Mouse (Mus musculus): Measurements from ENCODE around the gene Tbck. TPM values are rescaled to one million over a fixed set of nuclear protein-coding genes. Genes with fewer than 3 reads are reported as not detected.

The Tbck gene
- polyA plus RNA-seq (2012; ENCODE audit: insufficient read depth, insufficient read length, missing spikeins): 9.2 and 9.6 TPM in 2 replicates

DNA sequence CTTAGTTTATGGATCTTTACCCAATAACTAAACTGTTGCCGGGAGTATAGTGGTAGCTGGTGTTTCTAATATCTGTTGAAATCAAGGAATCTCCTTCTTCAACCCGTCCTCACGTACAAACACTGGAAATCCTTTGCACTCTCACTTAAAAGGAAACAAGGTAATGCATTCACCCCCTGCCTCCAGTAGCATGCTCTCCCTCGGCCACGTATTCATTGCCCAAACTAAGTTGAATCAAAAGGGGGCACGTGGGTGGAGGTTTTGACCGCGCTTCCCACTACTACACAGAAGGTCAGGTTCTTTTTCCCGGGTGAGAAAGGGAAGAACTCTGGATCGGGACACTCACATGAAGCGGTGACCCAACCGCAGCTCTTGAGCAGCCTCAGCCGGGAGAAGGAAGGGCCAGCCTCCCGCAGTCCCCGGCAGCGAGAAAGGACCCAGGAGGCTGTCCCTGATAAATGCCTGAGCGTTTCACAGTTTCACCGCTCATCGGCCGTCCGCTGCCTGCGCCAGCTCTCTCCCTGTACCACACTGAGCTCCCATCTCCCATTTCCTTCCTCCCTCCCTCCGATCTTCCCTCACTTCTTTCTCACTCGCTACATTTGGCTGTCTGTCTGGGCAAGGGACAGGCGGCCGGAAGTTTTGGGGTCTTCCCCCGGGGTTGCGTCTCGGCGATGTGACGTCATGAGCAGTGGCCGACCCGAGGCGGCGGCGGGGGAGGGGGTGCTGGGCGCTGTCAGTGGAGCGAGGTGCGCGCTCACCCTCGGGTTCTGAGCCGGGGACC, at the start of gene Tbck:
Gene Tbck (plus strand): TSS at position 698 of the 784 bp plus-strand sequence.
- H3K27ac ChIP-seq (replicated peaks; ENCODE audit: low read depth, low read length): peak within 1 kb of the TSS; percentile 99
- peak within 1 kb of the TSS; percentile 83 for H3K4me3 ChIP-seq (ENCODE audit: insufficient read depth, low read depth, low read length)
- peaks cover 5% of the 10 kb centered on the region for H3K4me1 ChIP-seq (ENCODE audit: control insufficient read depth, insufficient read depth, insufficient read length, low read length)

DNA sequence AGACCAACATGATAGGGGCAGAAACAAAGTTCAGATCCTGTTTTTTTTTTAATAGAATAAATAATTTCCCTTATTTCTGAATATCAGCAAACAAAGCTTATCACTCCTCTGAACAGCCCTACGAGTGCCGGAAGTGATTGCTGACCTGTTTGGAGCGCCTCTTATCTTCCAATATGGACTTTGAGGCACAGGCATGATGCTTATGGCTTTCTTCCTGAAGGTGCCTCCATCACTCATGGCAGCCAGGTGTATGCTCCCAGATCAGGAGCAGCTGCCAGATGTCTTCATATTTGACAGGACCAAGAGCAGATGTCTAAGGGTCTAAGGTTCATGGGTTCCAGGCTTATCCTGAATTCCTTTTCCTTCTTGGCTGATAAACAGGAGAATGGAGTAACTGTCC, 46.9 kb upstream of the Tbck start:
- Histone ChIP-seq H3K27ac (replicated peaks; ENCODE audit: low read depth, low read length) (no peak overlapping the region), H3K4me3 (ENCODE audit: insufficient read depth, low read depth, low read length) (no peak overlapping the region), H3K4me1 (ENCODE audit: control insufficient read depth, insufficient read depth, insufficient read length, low read length) (no peaks in the 10 kb centered on the region)

DNA sequence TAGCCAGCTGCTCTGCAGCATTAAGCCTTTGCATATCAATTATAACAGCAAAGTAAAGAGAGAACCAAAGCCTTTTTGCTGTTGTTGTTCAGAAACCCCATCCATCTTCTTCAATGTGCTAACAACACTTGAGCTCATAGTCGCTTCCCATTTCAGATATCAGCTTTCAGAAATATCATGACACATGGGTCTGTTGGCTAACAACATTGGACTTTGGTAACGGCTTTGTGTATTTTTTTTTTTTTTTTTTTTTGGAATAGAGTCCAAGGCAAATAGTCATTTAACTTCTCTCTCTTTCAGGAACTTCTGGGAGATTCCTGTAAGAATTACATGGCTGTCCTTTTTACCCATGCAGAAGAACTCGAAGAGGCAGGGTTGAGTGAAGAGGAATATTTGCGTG, 39.9 kb upstream of the Tbck start:
- no peak overlapping the region for H3K27ac ChIP-seq (replicated peaks; ENCODE audit: low read depth, low read length)
- no peaks in the 10 kb centered on the region for H3K4me1 ChIP-seq (ENCODE audit: control insufficient read depth, insufficient read depth, insufficient read length, low read length)
- H3K4me3 ChIP-seq (ENCODE audit: insufficient read depth, low read depth, low read length): no peak overlapping the region

DNA sequence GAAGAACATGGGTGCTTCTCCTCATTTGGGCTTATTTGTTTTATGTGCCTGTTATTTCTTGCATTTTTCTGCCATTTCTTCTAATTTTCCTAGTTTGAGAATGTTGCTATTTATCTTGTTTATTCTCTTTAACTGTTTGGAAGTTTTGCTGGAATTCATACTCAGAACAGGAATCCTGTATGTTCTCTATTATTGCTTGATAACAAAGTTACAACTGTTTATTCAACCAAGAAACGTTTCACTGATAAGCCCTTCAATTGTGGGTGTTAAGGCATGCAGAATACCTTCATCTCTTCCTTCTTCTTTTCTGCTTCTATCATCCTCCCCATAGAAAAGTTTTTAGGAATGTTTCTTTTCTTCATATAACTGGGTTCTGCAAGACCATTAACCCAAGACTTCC, 37.1 kb upstream of the Tbck start:
- Histone ChIP-seq H3K4me1 (ENCODE audit: control insufficient read depth, insufficient read depth, insufficient read length, low read length) (no peaks in the 10 kb centered on the region), H3K27ac (replicated peaks; ENCODE audit: low read depth, low read length) (no peak overlapping the region), H3K4me3 (ENCODE audit: insufficient read depth, low read depth, low read length) (no peak overlapping the region)

DNA sequence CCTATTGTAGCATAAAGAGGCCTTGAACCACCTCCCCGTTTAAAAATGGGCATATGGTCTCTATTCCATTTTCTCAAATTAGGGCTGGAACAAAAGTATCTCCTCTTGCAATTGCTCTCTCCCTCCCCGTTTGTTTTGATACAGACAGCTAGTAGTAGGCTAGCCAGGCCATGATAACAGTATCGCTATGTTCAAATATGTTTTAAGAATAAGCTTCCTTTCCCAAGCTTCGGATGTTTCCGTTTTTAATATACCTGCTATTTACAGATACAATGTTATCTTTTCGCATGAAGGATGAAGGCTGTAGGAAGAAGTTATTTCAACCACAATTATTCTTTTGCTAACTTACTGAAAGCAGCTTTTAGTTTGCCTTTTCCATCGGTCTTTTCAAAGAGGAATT, 34.6 kb upstream of the Tbck start:
- Histone ChIP-seq H3K4me1 (ENCODE audit: control insufficient read depth, insufficient read depth, insufficient read length, low read length) (no peaks in the 10 kb centered on the region), H3K27ac (replicated peaks; ENCODE audit: low read depth, low read length) (no peak overlapping the region), H3K4me3 (ENCODE audit: insufficient read depth, low read depth, low read length) (no peak overlapping the region)

DNA sequence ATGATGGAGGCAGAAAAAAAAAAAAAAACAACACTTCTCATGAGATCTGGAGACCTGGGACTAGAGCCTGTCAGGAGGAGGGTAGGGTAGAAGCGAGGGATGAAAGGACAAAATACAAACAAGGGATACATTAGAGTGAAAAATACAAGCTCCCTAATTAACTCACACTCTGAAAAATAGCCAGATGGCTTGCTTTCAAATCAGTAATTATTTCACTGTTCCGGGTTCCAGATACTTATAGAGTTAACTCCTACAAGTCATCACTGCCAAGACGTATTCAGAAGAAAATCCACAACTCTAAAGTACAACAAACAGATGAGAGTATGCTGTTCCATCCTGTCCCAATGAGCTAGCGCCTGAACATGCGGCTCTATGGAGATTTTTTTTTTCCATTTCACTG, 33.8 kb upstream of the Tbck start:
- Histone ChIP-seq H3K27ac (replicated peaks; ENCODE audit: low read depth, low read length) (no peak overlapping the region), H3K4me1 (ENCODE audit: control insufficient read depth, insufficient read depth, insufficient read length, low read length) (no peaks in the 10 kb centered on the region), H3K4me3 (ENCODE audit: insufficient read depth, low read depth, low read length) (no peak overlapping the region)

DNA sequence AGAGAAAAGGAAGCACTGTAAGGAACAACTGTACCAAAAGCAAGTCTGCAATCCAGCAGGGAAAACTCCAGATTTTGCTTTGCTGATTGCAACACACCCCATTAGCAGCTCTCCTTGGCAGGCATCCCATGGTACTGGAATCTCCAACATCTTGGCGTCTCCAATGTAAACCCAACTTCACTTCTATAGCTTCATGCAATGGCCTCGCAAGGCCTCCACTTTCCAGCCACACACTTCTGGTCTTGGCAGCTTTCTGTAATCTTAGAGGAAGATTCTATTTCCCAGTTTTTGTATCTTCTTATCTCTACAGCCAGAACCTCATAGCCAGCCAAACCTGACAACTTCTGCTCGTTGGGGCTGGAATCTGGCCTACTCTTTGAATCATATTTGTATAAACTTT, 32.2 kb upstream of the Tbck start:
- Histone ChIP-seq H3K4me1 (ENCODE audit: control insufficient read depth, insufficient read depth, insufficient read length, low read length) (no peaks in the 10 kb centered on the region), H3K4me3 (ENCODE audit: insufficient read depth, low read depth, low read length) (no peak overlapping the region), H3K27ac (replicated peaks; ENCODE audit: low read depth, low read length) (no peak overlapping the region)

DNA sequence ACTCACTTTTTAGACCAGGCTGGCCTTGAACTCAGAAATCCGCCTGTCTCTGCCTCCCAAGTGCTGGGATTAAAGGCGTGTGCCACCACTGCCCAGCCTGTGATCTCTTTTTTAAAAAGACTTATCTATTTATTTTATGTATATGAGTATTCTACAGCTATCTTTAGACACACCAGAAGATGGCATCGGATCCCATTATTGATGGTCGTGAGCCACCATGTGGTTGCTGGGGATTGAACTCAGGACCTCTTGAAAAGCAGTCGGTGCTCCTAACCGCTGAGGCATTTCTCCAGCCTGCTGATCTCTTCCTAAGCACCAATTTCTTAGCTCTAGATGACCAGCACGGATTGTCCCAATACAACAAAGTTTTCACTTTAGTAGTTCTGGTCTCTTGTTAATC, 30.0 kb upstream of the Tbck start:
- no peak overlapping the region for H3K4me3 ChIP-seq (ENCODE audit: insufficient read depth, low read depth, low read length)
- H3K4me1 ChIP-seq (ENCODE audit: control insufficient read depth, insufficient read depth, insufficient read length, low read length): no peaks in the 10 kb centered on the region
- no peak overlapping the region for H3K27ac ChIP-seq (replicated peaks; ENCODE audit: low read depth, low read length)

DNA sequence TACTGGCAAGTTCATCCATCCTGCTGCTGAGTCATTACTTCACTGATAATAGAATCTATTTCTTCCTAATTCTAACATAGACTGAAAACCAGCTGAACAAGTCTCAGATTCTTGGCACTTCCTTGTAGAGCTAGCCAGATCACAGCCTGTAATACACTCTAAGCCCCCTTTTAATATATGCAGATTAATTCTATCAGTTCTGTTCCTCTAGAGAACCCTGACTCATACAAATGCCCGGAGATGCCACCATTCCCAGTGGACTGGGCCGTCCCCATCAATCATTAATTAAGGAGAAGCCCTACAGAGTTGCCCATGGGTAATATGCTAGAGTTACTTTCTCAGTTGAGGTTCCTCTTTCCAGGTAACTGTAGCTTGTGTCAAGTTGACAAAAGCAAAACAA, 28.0 kb upstream of the Tbck start:
- Histone ChIP-seq H3K4me1 (ENCODE audit: control insufficient read depth, insufficient read depth, insufficient read length, low read length) (no peaks in the 10 kb centered on the region), H3K27ac (replicated peaks; ENCODE audit: low read depth, low read length) (no peak overlapping the region), H3K4me3 (ENCODE audit: insufficient read depth, low read depth, low read length) (no peak overlapping the region)

DNA sequence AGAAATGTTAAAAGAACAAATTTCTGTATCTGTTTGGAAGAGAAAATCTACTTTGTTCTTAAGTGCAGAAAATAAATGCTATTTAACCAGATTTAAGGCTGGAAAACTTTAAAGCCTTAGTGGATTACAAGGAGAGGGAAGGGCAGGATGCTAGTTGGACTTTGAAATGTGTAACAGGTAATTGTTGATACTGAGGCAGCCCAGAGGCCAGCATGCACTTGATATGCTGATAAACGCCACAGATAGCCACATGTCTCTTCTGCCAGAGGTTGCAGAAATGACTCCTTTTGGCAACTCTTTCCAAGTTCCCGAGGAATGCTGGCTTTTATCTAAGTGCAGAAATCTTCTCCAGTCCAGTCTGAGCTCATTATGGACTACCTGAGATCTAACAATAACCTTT, 6.5 kb upstream of the Tbck start:
- Histone ChIP-seq H3K4me1 (ENCODE audit: control insufficient read depth, insufficient read depth, insufficient read length, low read length) (no peaks in the 10 kb centered on the region), H3K27ac (replicated peaks; ENCODE audit: low read depth, low read length) (no peak overlapping the region), H3K4me3 (ENCODE audit: insufficient read depth, low read depth, low read length) (no peak overlapping the region)

DNA sequence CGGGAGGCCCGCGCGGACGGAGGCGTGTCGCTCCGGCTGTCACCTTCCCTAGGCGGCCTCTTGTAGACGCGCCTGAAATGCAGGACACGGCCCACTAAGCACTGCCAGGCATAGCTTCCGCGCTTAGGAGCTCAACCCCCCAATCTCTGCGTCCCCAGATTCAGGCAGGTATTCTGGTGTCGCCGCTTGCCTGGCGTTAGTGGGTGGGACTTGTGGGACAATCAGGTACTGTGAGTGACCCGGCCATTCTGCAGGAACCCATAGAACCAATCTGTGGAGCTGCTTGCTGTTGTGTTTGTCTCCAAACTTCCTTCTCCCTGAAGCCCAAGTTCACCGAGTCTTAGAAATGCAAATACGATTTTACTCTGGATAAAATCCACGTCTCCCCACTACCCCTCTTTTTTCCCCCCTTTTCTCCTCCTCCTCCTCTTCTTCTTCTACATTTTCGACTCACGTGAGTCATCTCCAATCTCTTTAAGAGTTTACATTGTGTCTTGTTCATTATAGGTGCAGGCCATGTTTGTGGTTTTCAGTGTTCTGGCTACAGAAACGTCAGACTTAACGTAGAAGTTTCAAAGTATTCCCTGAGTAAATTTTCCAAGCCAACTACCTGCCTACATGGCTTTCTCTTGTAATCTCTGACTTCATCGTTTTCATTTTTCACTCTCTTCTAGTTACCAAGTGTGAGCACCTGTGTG, 436 bp downstream of the Tbck start, which contains the start of gene Aimp1:
Gene Aimp1 (minus strand): TSS at position 140 of the 698 bp plus-strand sequence.
- peak within 1 kb of the TSS; percentile 99 for H3K27ac ChIP-seq (replicated peaks; ENCODE audit: low read depth, low read length)
- peak within 1 kb of the TSS; percentile 83 for H3K4me3 ChIP-seq (ENCODE audit: insufficient read depth, low read depth, low read length)
- H3K4me1 ChIP-seq (ENCODE audit: control insufficient read depth, insufficient read depth, insufficient read length, low read length): peaks cover 5% of the 10 kb centered on the region

DNA sequence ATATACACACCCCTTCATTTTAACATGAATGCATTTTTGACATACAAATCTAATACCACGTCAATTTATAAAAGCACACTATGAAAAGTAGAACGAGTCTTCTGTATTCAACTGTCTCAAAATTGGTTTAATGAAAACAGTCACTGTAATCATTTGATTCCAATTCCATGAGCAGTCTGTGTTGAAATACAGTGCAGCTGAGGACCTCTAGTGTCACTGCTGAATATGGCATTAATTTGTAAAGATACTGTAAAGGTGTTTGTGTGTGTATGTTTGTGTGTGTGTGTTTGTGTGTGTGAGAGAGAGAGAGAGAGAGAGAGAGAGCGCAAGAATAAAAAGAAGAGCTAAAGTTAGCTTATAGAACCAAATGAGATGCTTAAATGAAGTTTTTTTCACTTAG, 17.4 kb downstream of the Tbck start:
- Histone ChIP-seq H3K4me1 (ENCODE audit: control insufficient read depth, insufficient read depth, insufficient read length, low read length) (no peaks in the 10 kb centered on the region), H3K27ac (replicated peaks; ENCODE audit: low read depth, low read length) (no peak overlapping the region), H3K4me3 (ENCODE audit: insufficient read depth, low read depth, low read length) (no peak overlapping the region)

DNA sequence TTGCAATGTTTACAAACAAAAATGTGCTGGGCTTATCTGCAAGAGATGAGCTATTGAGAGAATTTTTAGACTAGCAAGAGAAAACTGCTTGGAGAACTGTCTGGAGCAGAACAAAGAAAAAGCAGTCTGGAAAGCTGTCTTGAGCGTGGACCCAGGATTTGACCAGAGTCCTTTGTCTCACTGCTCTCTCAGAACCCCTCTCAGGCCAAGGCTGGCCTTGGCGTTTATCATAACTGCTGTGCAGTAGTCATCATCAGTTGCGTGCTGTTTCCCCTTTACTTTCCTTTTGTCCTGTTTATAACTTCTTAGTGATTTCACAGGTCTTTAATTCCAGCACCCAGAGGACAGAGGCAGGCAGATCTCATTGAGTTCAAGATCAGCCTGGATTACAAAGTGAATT, 20.3 kb downstream of the Tbck start:
- Histone ChIP-seq H3K4me1 (ENCODE audit: control insufficient read depth, insufficient read depth, insufficient read length, low read length) (no peaks in the 10 kb centered on the region), H3K4me3 (ENCODE audit: insufficient read depth, low read depth, low read length) (no peak overlapping the region), H3K27ac (replicated peaks; ENCODE audit: low read depth, low read length) (no peak overlapping the region)

DNA sequence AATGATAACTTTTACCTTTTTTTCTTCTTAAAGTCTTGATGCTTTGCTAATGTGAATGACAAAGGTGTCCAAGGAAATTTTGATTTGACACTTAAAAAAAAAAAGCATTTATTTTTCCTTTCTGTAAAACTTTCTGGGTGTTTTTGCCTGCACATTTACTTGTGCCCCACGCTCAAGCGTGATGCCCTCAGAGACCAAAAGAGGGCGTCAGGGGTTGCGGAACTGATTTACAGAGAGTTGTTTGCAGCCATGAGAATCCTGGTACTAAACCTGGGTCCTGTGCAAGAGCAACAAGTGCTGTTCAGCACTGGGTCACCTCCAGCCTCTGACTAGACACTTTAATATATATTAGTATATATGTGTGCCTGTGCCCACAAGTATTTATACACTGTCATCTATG, 23.0 kb downstream of the Tbck start:
- H3K4me3 ChIP-seq (ENCODE audit: insufficient read depth, low read depth, low read length): no peak overlapping the region
- no peaks in the 10 kb centered on the region for H3K4me1 ChIP-seq (ENCODE audit: control insufficient read depth, insufficient read depth, insufficient read length, low read length)
- H3K27ac ChIP-seq (replicated peaks; ENCODE audit: low read depth, low read length): no peak overlapping the region

DNA sequence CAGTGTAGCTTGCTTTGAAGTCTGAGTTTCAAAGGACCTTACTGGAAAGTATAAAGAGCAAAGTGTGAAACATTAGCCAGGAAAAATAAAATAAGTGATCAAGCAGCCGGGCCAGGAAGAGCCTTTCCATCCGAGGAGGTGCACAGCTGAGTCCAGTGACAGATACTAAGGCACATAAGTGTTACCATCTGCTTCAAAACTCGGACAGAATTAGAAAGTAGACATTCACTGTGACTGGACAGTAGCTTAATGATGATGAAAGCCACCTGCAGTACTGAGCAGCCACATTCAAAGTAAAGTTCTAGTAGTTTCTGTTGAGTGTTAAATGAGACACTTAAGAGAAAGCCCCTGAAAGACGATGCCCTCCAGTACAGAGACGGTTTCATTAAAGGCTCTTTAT, 30.0 kb downstream of the Tbck start:
- H3K4me1 ChIP-seq (ENCODE audit: control insufficient read depth, insufficient read depth, insufficient read length, low read length): no peaks in the 10 kb centered on the region
- H3K4me3 ChIP-seq (ENCODE audit: insufficient read depth, low read depth, low read length): no peak overlapping the region
- no peak overlapping the region for H3K27ac ChIP-seq (replicated peaks; ENCODE audit: low read depth, low read length)

DNA sequence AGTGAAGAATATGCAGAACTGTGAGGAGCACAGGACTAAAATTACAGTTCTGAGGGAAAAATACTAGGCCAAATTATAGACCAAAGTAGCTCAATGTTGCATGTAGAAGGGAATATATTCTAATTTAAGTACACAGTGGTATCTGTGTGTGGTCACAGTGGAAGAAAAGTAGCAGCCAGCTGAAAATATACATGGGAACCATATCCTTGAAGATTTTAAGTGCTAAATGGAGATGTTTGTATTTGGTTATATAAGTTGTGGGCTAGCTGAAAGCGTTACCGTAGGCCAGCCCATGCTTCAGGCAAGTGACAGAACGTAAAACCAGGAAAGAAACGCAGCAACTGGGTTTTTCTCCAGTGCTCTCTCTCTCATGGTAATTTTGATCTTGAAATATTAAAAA, 33.4 kb downstream of the Tbck start:
- no peaks in the 10 kb centered on the region for H3K4me1 ChIP-seq (ENCODE audit: control insufficient read depth, insufficient read depth, insufficient read length, low read length)
- no peak overlapping the region for H3K4me3 ChIP-seq (ENCODE audit: insufficient read depth, low read depth, low read length)
- H3K27ac ChIP-seq (replicated peaks; ENCODE audit: low read depth, low read length): no peak overlapping the region

All from brown adipose tissue, adult 24 weeks (tissue).